Mouse (Mus musculus): ENCODE measurements at regions not wholly inside any gene's neighbourhood (a gene's known extent, or its start where the extent isn't known, plus 50 kb on each side); places are given as distances from the start of the nearest gene placed in this dataset.

- WGBS = 15% methylated on average over 7 of the region's 7 CpGs
- no peak overlapping the region for H3K27ac ChIP-seq (ENCODE audit: low read depth)
- no peak overlapping the region for H3K9ac ChIP-seq (ENCODE audit: low read length)
- H3K9me3 ChIP-seq (ENCODE audit: control insufficient read depth, low read length) = no peaks in the 10 kb centered on the region
- no peak for DNase-seq (ENCODE audit: low spot score)
- peak; percentile 55; the same call in 1 of the 2 replicates for ATAC-seq (replicated peaks; ENCODE audit: low FRiP score, low TSS enrichment, low read depth)
- H3K4me1 ChIP-seq (replicated peaks; ENCODE audit: control insufficient read depth, insufficient read depth, low read length) = no peaks in the 10 kb centered on the region
- H3K4me2 ChIP-seq (ENCODE audit: low read length) = no peak overlapping the region
- no peak overlapping the region for H3K4me3 ChIP-seq (ENCODE audit: low read depth, low read length)
- H3K27me3 ChIP-seq (replicated peaks; ENCODE audit: control insufficient read depth, insufficient read depth, low read length) = no peaks in the 10 kb centered on the region
- no peaks in the 10 kb centered on the region for H3K36me3 ChIP-seq (ENCODE audit: control insufficient read depth, insufficient read depth, low read length)
Observed at GRCm38 (mm10) chr14:104676810-104677209, 154.4 kb upstream of the Rnf219 start.

- H3K9ac ChIP-seq (ENCODE audit: low read length) = no peak overlapping the region
- no peak for DNase-seq (ENCODE audit: low spot score)
- no peaks in the 10 kb centered on the region for H3K27me3 ChIP-seq (replicated peaks; ENCODE audit: control insufficient read depth, insufficient read depth, low read length)
- no peak overlapping the region for H3K4me2 ChIP-seq (ENCODE audit: low read length)
- 73% methylated on average over 1 of the region's 1 CpGs for WGBS
- no peaks in the 10 kb centered on the region for H3K9me3 ChIP-seq (ENCODE audit: control insufficient read depth, low read length)
- no peak overlapping the region for H3K27ac ChIP-seq (ENCODE audit: low read depth)
- no peaks in the 10 kb centered on the region for H3K36me3 ChIP-seq (ENCODE audit: control insufficient read depth, insufficient read depth, low read length)
- H3K4me3 ChIP-seq (ENCODE audit: low read depth, low read length) = no peak overlapping the region
- ATAC-seq (replicated peaks; ENCODE audit: low FRiP score, low TSS enrichment, low read depth) = no peak
- no peaks in the 10 kb centered on the region for H3K4me1 ChIP-seq (replicated peaks; ENCODE audit: control insufficient read depth, insufficient read depth, low read length)
Observed at GRCm38 (mm10) chr14:104661696-104662095, 139.3 kb upstream of the Rnf219 start.

- no peaks in the 10 kb centered on the region for H3K9me3 ChIP-seq (ENCODE audit: control insufficient read depth, low read length)
- DNase-seq (ENCODE audit: low spot score) (no peak), ATAC-seq (replicated peaks; ENCODE audit: low FRiP score, low TSS enrichment, low read depth) (no peak)
- H3K27me3 ChIP-seq (replicated peaks; ENCODE audit: control insufficient read depth, insufficient read depth, low read length) = no peaks in the 10 kb centered on the region
- no peaks in the 10 kb centered on the region for H3K4me1 ChIP-seq (replicated peaks; ENCODE audit: control insufficient read depth, insufficient read depth, low read length)
- no peak overlapping the region for H3K4me3 ChIP-seq (ENCODE audit: low read depth, low read length)
- H3K27ac ChIP-seq (ENCODE audit: low read depth) = no peak overlapping the region
- 84% methylated on average over 1 of the region's 1 CpGs for WGBS
- no peak overlapping the region for H3K4me2 ChIP-seq (ENCODE audit: low read length)
- H3K9ac ChIP-seq (ENCODE audit: low read length) = no peak overlapping the region
- no peaks in the 10 kb centered on the region for H3K36me3 ChIP-seq (ENCODE audit: control insufficient read depth, insufficient read depth, low read length)
Observed at GRCm38 (mm10) chr14:104658751-104659150, 136.3 kb upstream of the Rnf219 start.

- H3K27ac ChIP-seq (ENCODE audit: low read depth) = no peak overlapping the region
- no peak overlapping the region for H3K4me3 ChIP-seq (ENCODE audit: low read depth, low read length)
- 86% methylated on average over 5 of the region's 5 CpGs for whole genome bisulfite sequencing
- H3K9me3 ChIP-seq (ENCODE audit: control insufficient read depth, low read length) = no peaks in the 10 kb centered on the region
- H3K4me1 ChIP-seq (replicated peaks; ENCODE audit: control insufficient read depth, insufficient read depth, low read length) = no peaks in the 10 kb centered on the region
- no peak for ATAC-seq (replicated peaks; ENCODE audit: low FRiP score, low TSS enrichment, low read depth)
- no peak overlapping the region for H3K4me2 ChIP-seq (ENCODE audit: low read length)
- no peak for DNase-seq (ENCODE audit: low spot score)
- H3K9ac ChIP-seq (ENCODE audit: low read length) = no peak overlapping the region
- H3K27me3 ChIP-seq (replicated peaks; ENCODE audit: control insufficient read depth, insufficient read depth, low read length) = no peaks in the 10 kb centered on the region
- no peaks in the 10 kb centered on the region for H3K36me3 ChIP-seq (ENCODE audit: control insufficient read depth, insufficient read depth, low read length)
Observed at GRCm38 (mm10) chr14:104649980-104650379, 127.5 kb upstream of the Rnf219 start.

GRCm38 (mm10) chr14:104644626-104645025 lies 122.2 kb upstream of the Rnf219 start:
- no peak for DNase-seq (ENCODE audit: low spot score)
- Histone ChIP-seq H3K4me2 (ENCODE audit: low read length) (no peak overlapping the region), H3K4me3 (ENCODE audit: low read depth, low read length) (no peak overlapping the region), H3K9me3 (ENCODE audit: control insufficient read depth, low read length) (no peaks in the 10 kb centered on the region), H3K27ac (ENCODE audit: low read depth) (no peak overlapping the region), H3K9ac (ENCODE audit: low read length) (no peak overlapping the region), H3K36me3 (ENCODE audit: control insufficient read depth, insufficient read depth, low read length) (no peaks in the 10 kb centered on the region), H3K27me3 (replicated peaks; ENCODE audit: control insufficient read depth, insufficient read depth, low read length) (no peaks in the 10 kb centered on the region), H3K4me1 (replicated peaks; ENCODE audit: control insufficient read depth, insufficient read depth, low read length) (no peaks in the 10 kb centered on the region)
- 91% methylated on average over 4 of the region's 4 CpGs for WGBS
- no peak for ATAC-seq (replicated peaks; ENCODE audit: low FRiP score, low TSS enrichment, low read depth)

GRCm38 (mm10) chr14:104642783-104643182 lies 120.3 kb upstream of the Rnf219 start:
- DNase-seq (ENCODE audit: low spot score) = no peak
- Histone ChIP-seq H3K9ac (ENCODE audit: low read length) (no peak overlapping the region), H3K4me1 (replicated peaks; ENCODE audit: control insufficient read depth, insufficient read depth, low read length) (no peaks in the 10 kb centered on the region), H3K36me3 (ENCODE audit: control insufficient read depth, insufficient read depth, low read length) (no peaks in the 10 kb centered on the region), H3K4me2 (ENCODE audit: low read length) (no peak overlapping the region), H3K4me3 (ENCODE audit: low read depth, low read length) (no peak overlapping the region), H3K27me3 (replicated peaks; ENCODE audit: control insufficient read depth, insufficient read depth, low read length) (no peaks in the 10 kb centered on the region), H3K27ac (ENCODE audit: low read depth) (no peak overlapping the region), H3K9me3 (ENCODE audit: control insufficient read depth, low read length) (no peaks in the 10 kb centered on the region)
- 41% methylated on average over 6 of the region's 6 CpGs for WGBS
- no peak for ATAC-seq (replicated peaks; ENCODE audit: low FRiP score, low TSS enrichment, low read depth)

GRCm38 (mm10) chr14:104639300-104639699 lies 116.9 kb upstream of the Rnf219 start:
- DNase-seq (ENCODE audit: low spot score) = no peak
- no peak for ATAC-seq (replicated peaks; ENCODE audit: low FRiP score, low TSS enrichment, low read depth)
- H3K27ac ChIP-seq (ENCODE audit: low read depth) = no peak overlapping the region
- H3K27me3 ChIP-seq (replicated peaks; ENCODE audit: control insufficient read depth, insufficient read depth, low read length) = no peaks in the 10 kb centered on the region
- WGBS = 71% methylated on average over 7 of the region's 7 CpGs
- H3K4me3 ChIP-seq (ENCODE audit: low read depth, low read length) = no peak overlapping the region
- H3K9ac ChIP-seq (ENCODE audit: low read length) = no peak overlapping the region
- H3K4me2 ChIP-seq (ENCODE audit: low read length) = no peak overlapping the region
- no peaks in the 10 kb centered on the region for H3K9me3 ChIP-seq (ENCODE audit: control insufficient read depth, low read length)
- H3K36me3 ChIP-seq (ENCODE audit: control insufficient read depth, insufficient read depth, low read length) = no peaks in the 10 kb centered on the region
- no peaks in the 10 kb centered on the region for H3K4me1 ChIP-seq (replicated peaks; ENCODE audit: control insufficient read depth, insufficient read depth, low read length)

GRCm38 (mm10) chr14:104611467-104611866 lies 89.0 kb upstream of the Rnf219 start:
- Histone ChIP-seq H3K27me3 (replicated peaks; ENCODE audit: control insufficient read depth, insufficient read depth, low read length) (no peaks in the 10 kb centered on the region), H3K4me3 (ENCODE audit: low read depth, low read length) (no peak overlapping the region), H3K9me3 (ENCODE audit: control insufficient read depth, low read length) (no peaks in the 10 kb centered on the region), H3K4me1 (replicated peaks; ENCODE audit: control insufficient read depth, insufficient read depth, low read length) (no peaks in the 10 kb centered on the region), H3K4me2 (ENCODE audit: low read length) (no peak overlapping the region), H3K36me3 (ENCODE audit: control insufficient read depth, insufficient read depth, low read length) (no peaks in the 10 kb centered on the region), H3K27ac (ENCODE audit: low read depth) (no peak overlapping the region), H3K9ac (ENCODE audit: low read length) (no peak overlapping the region)
- 85% methylated on average over 3 of the region's 3 CpGs for WGBS
- ATAC-seq (replicated peaks; ENCODE audit: low FRiP score, low TSS enrichment, low read depth) = no peak
- no peak for DNase-seq (ENCODE audit: low spot score)

- Histone ChIP-seq H3K4me1 (replicated peaks; ENCODE audit: control insufficient read depth, insufficient read depth, low read length) (no peaks in the 10 kb centered on the region), H3K9ac (ENCODE audit: low read length) (no peak overlapping the region), H3K9me3 (ENCODE audit: control insufficient read depth, low read length) (no peaks in the 10 kb centered on the region), H3K27ac (ENCODE audit: low read depth) (no peak overlapping the region), H3K27me3 (replicated peaks; ENCODE audit: control insufficient read depth, insufficient read depth, low read length) (no peaks in the 10 kb centered on the region), H3K4me3 (ENCODE audit: low read depth, low read length) (no peak overlapping the region), H3K36me3 (ENCODE audit: control insufficient read depth, insufficient read depth, low read length) (no peaks in the 10 kb centered on the region), H3K4me2 (ENCODE audit: low read length) (no peak overlapping the region)
- no peak for DNase-seq (ENCODE audit: low spot score)
- 75% methylated on average over 4 of the region's 4 CpGs for WGBS
- ATAC-seq (replicated peaks; ENCODE audit: low FRiP score, low TSS enrichment, low read depth) = no peak
Observed at GRCm38 (mm10) chr14:104610378-104610777, 87.9 kb upstream of the Rnf219 start.

All from intestine, embryonic 14.5 days (tissue).